Mouse (Mus musculus) lung, postnatal 0 days (tissue): Measurements from ENCODE around the gene Nppa. TPM values are rescaled to one million over a fixed set of nuclear protein-coding genes. Genes with fewer than 3 reads are reported as not detected.
"Not testable (repeated sequence)": the region's sequence is repeated elsewhere in the genome, so short reads cannot be mapped to it uniquely, and the experiment has no call there.

Source experiments
- ATAC-seq: fragments of 200-750 bp; cut with Nextera tagmentation; 2 replicates; pipeline ENCODE4 v1.8.0; 2017; ENCODE audit warnings: moderate library complexity
- DNase-seq: peaks from one replicate; pipeline ENCODE4 v3.0.0-alpha.2; 2016; ENCODE audit warnings: low spot score
- H3K27ac ChIP-seq: fragments of 300-500 bp; sonication (generic); 2 replicates; pipeline ENCODE4 v1.5.1; 2014; ENCODE audit warnings: antibody characterized with exemption, mild to moderate bottlenecking, low read length, mixed read lengths
- H3K27me3 ChIP-seq: fragments of 300-500 bp; sonication (generic); replicated peaks from 2 replicates; pipeline ENCODE4 v1.6.1; 2014; ENCODE audit warnings: low read length, mixed read lengths; ENCODE audit not compliant: insufficient read depth
- H3K36me3 ChIP-seq: fragments of 300-500 bp; sonication (generic); 2 replicates; pipeline ENCODE4 v1.6.1; 2014; ENCODE audit warnings: low read length, mixed read lengths; ENCODE audit not compliant: insufficient read depth
- H3K4me1 ChIP-seq: fragments of 300-500 bp; sonication (generic); 2 replicates; pipeline ENCODE4 v1.6.1; 2014; ENCODE audit warnings: antibody characterized with exemption, low read depth, low read length, mixed read lengths; ENCODE audit not compliant: insufficient read depth
- H3K4me2 ChIP-seq: fragments of 300-500 bp; sonication (generic); replicated peaks from 2 replicates; pipeline ENCODE4 v1.6.1; 2014; ENCODE audit warnings: low read depth, mild to moderate bottlenecking, low read length, moderate library complexity, mixed read lengths
- H3K4me3 ChIP-seq: fragments of 300-500 bp; sonication (generic); 2 replicates; pipeline ENCODE4 v1.5.1; 2014; ENCODE audit warnings: low read depth, low read length
- H3K9ac ChIP-seq: fragments of 300-500 bp; sonication (generic); replicated peaks from 2 replicates; pipeline ENCODE4 v1.6.1; 2014; ENCODE audit warnings: low read depth, mild to moderate bottlenecking
- H3K9me3 ChIP-seq: fragments of 300-500 bp; sonication (generic); 2 replicates; pipeline ENCODE4 v1.6.1; 2016; ENCODE audit warnings: low read length, mixed read lengths
- CTCF ChIP-seq: IDR thresholded peaks from 2 replicates; pipeline ENCODE4 v1.5.1; 2016; ENCODE audit warnings: antibody characterized with exemption, mild to moderate bottlenecking
- EP300 ChIP-seq: IDR thresholded peaks from 2 replicates; pipeline ENCODE4 v1.6.1; 2016; ENCODE audit warnings: antibody characterized with exemption, mild to moderate bottlenecking, control low read depth
- WGBS: fragments of 180-500 bp; shearing (Covaris S2); extraction: QIAGEN DNeasy Blood & Tissue Kit; methylation state at CpG from one replicate; pipeline ENCODE4 v1.1.7; 2014; 5-methylcytosine and 5-hydroxymethylcytosine counted together
- polyA plus RNA-seq: library from polyadenylated mRNA; unstranded; fragments of >200 nt; fragmentation: Nextera tagmentation; extraction: Ambion mirVana; gene quantifications from 2 replicates; pipeline ENCODE4 v1.2.1, GENCODE M21; 2015

The Nppa gene
- polyA plus RNA-seq, 1 experiment from 2014 or later = 2.8 TPM

DNA sequence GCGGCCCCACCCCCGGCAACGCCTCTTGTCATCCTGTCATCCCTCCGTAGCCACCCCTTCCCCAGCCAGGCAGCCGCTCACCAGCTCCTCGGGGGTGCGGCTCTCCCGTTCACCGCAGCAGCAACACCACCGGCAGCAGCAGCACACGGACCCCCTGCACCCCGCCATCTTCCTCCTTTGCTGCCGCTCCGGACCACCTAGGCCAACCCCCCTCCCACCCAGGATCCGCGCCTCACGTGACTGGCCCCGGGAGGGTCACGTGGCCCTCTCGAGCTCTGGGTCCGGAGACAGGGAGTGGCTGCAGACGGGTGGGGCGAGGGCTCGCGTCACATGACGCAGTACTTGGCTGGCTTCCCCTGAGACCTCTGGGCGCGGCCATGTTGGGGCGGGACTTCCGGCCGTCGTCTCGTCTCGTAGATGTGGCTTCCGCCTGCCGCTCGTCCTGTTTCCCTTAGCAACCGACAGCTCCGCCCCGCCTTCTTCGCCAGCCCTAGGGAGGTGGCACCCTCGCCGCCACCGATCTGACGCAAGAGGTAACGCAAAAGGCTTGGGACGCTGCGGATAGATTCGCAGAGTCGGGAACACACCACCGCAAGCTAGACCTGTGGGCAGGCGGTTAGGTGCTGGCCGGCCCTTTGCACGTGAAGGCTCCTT is 38.2 kb downstream of the Nppa start, which contains the start of the genes Clcn6 and Mthfr:
Clcn6 (minus strand) TSS at position 222 of the 654 bp plus-strand sequence.
Mthfr (plus strand) TSS at position 478 of the 654 bp plus-strand sequence.
- Histone ChIP-seq H3K9me3 (no peaks in the 10 kb centered on the region), H3K36me3 (peaks cover 4% of the 10 kb centered on the region; the same call in 1 of the 2 replicates), H3K9ac (peak within 1 kb of the TSS; percentile 54), H3K27me3 (no peaks in the 10 kb centered on the region), H3K4me1 (peaks cover 17% of the 10 kb centered on the region; the same call in 1 of the 2 replicates), H3K4me2 (peak within 1 kb of the TSS; percentile 90), H3K4me3 (peak within 1 kb of the TSS; percentile 73), H3K27ac (peak within 1 kb of the TSS; percentile 84)
- peak; percentile 99 for DNase-seq
- peak; percentile 95 for ATAC-seq
- peak; percentile 69 for TF ChIP-seq EP300
- 0 out of 2 replicates have a peak, but pooled peaks have one; percentile 22 for TF ChIP-seq CTCF
- WGBS = under 1% methylated on average over 52 of the region's 54 CpGs

GRCm38 (mm10) chr4:148039254-148040028 is 38.9 kb downstream of the Nppa start:
- TF ChIP-seq EP300 (no peak), CTCF (no peak)
- no peak for ATAC-seq
- H3K27ac ChIP-seq = peak overlapping the region; percentile 77
- H3K4me3 ChIP-seq = peak overlapping the region; percentile 73
- H3K9ac ChIP-seq = peak overlapping the region; percentile 52
- H3K36me3 ChIP-seq = peaks cover 9% of the 10 kb centered on the region
- WGBS = 14% methylated on average over 19 of the region's 19 CpGs
- H3K4me1 ChIP-seq = peaks cover 17% of the 10 kb centered on the region; the same call in 1 of the 2 replicates
- H3K4me2 ChIP-seq = peak overlapping the region; percentile 90
- H3K27me3 ChIP-seq = no peaks in the 10 kb centered on the region
- H3K9me3 ChIP-seq = no peaks in the 10 kb centered on the region
- peak; percentile 19 for DNase-seq

DNA sequence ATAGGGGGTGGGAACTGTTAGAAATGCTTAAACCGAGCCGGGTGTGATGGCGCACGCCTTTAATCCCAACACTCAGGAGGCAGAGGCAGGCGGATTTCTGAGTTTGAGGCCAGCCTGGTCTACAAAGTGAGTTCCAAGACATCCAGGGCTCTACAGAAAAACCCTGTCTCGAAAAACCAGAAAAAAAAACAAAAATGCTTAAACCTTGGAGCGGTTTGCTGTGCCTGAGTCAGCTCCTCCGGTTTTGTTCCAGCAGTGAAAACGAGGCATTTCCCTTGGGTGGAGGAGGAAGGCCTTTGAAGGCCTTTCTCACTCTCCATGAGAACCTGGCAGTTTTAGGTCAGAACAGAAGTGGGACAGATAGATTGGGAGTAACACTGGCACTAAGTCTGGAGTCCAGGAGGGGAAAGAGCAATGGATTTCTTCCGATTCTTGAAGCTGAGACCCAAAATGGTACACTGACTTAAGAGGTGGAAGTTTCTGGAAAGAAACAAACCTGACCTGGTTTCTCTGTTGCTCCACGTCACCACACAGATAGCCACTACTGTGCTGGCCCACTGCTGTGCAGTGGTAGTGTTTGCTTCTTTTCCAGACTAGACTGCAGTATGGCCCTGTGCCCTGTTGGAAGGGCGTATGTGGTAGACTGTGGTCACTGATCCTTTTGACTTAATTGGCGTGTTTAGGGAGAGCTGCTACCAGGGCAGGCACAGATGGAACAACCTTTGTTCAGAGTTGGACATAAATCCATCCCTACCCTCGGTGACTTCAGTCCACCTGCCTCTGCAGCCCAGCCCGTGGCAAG is 39.7 kb downstream of the Nppa start:
- H3K27ac ChIP-seq = peak overlapping the region; percentile 74
- ATAC-seq (no peak), DNase-seq (peak; percentile 18)
- 60% methylated on average over 15 of the region's 15 CpGs for WGBS
- H3K4me3 ChIP-seq = 0 out of 2 replicates have a peak overlapping the region, but pooled peaks have one; percentile 73
- H3K4me1 ChIP-seq = peaks cover 17% of the 10 kb centered on the region; the same call in 1 of the 2 replicates
- no peak overlapping the region for H3K9ac ChIP-seq
- H3K9me3 ChIP-seq = no peaks in the 10 kb centered on the region
- peak overlapping the region; percentile 70 for H3K4me2 ChIP-seq
- peaks cover 5% of the 10 kb centered on the region; the same call in 1 of the 2 replicates for H3K36me3 ChIP-seq
- TF ChIP-seq EP300 (no peak), CTCF (no peak)
- H3K27me3 ChIP-seq = no peaks in the 10 kb centered on the region

- peak; percentile 90 for DNase-seq
- peaks cover 11% of the 10 kb centered on the region; the same call in 1 of the 2 replicates for H3K36me3 ChIP-seq
- TF ChIP-seq CTCF = no peak
- no peak for TF ChIP-seq EP300
- H3K4me1 ChIP-seq = peaks cover 17% of the 10 kb centered on the region; the same call in 1 of the 2 replicates
- peak overlapping the region; percentile 44 for H3K4me3 ChIP-seq
- peak overlapping the region; percentile 70 for H3K4me2 ChIP-seq
- peak overlapping the region; percentile 46 for H3K9ac ChIP-seq
- ATAC-seq = peak; percentile 27
- 3% methylated on average over 19 of the region's 19 CpGs for WGBS
- H3K9me3 ChIP-seq = no peaks in the 10 kb centered on the region
- peak overlapping the region; percentile 74 for H3K27ac ChIP-seq
- no peaks in the 10 kb centered on the region for H3K27me3 ChIP-seq
These were observed 40.5 kb downstream of the Nppa start for GRCm38 (mm10) chr4:148040933-148041610.

- TF ChIP-seq CTCF (no peak), EP300 (no peak)
- 2% methylated on average over 16 of the region's 16 CpGs for WGBS
- H3K27me3 ChIP-seq = no peaks in the 10 kb centered on the region
These were observed 41.2 kb downstream of the Nppa start for GRCm38 (mm10) chr4:148041611-148042191.

GRCm38 (mm10) chr4:148043327-148043726 is 42.8 kb downstream of the Nppa start:
- not testable (repeated sequence) for H3K27ac ChIP-seq, H3K27me3 ChIP-seq, H3K4me3 ChIP-seq, H3K9me3 ChIP-seq, DNase-seq, H3K4me2 ChIP-seq, ATAC-seq, H3K9ac ChIP-seq
- WGBS = 79% methylated on average over 7 of the region's 8 CpGs
- Histone ChIP-seq H3K4me1 (peaks cover 17% of the 10 kb centered on the region; the same call in 1 of the 2 replicates), H3K36me3 (peaks cover 17% of the 10 kb centered on the region; the same call in 1 of the 2 replicates)

More at GRCm38 (mm10) chr4:148041611-148042191, 41.2 kb downstream of the Nppa start:
- DNase-seq = peak; percentile 72
- ATAC-seq = no peak
- Histone ChIP-seq H3K4me2 (peak overlapping the region; percentile 70), H3K9me3 (no peaks in the 10 kb centered on the region), H3K36me3 (peaks cover 11% of the 10 kb centered on the region; the same call in 1 of the 2 replicates), H3K4me1 (peaks cover 17% of the 10 kb centered on the region; the same call in 1 of the 2 replicates), H3K27ac (peak overlapping the region; percentile 74), H3K4me3 (peak overlapping the region; percentile 44), H3K9ac (peak overlapping the region; percentile 46)
